Mouse (Mus musculus) liver, postnatal 0 days (tissue): ENCODE data around the gene Arap1.

ENCODE experiments used
- CTCF ChIP-seq: sonication (generic); IDR thresholded peaks from 2 replicates; pipeline ENCODE4 v1.5.1; 2016; ENCODE audit warnings: antibody characterized with exemption, low read depth
- EP300 ChIP-seq: IDR thresholded peaks from 2 replicates; pipeline ENCODE4 v1.6.1; 2016; ENCODE audit warnings: antibody characterized with exemption, low read depth, mild to moderate bottlenecking

- TF ChIP-seq EP300 (0 out of 2 replicates have a peak, but pooled peaks have one; percentile 10), CTCF (no peak)
These were observed 108.9 kb downstream of the Arap1 start for GRCm38 (mm10) chr7:101456789-101457188.
